Mouse (Mus musculus) MEL-GATA-1-ER (cell line): Measurements from ENCODE around the gene Shb.

ENCODE experiments used
- DNase-seq: peaks from one replicate; pipeline ENCODE4 v3.0.0-alpha.2; 2012; ENCODE audit warnings: low read depth; ENCODE audit errors: extremely low read depth

The Shb gene

DNA sequence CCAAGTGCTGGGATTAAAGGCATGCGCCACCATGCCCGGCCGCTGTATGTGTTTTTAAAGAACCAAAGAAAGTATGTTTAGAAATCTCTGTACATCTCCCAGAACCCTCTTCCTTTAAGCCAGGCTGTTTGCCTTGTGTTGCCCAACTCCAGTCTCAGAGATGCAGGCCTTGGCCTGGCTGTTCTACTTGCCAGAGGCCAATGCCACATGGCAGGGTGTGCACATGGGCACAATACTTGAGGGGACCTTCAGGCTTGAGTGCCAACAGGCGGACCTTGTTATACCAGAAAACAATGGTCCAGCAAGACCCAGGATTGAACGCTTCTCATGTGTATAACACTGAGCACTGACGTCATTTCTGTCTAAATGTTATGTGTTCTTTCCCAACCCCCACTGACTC is 27.1 kb downstream of the Shb start:
- no peak for DNase-seq

DNA sequence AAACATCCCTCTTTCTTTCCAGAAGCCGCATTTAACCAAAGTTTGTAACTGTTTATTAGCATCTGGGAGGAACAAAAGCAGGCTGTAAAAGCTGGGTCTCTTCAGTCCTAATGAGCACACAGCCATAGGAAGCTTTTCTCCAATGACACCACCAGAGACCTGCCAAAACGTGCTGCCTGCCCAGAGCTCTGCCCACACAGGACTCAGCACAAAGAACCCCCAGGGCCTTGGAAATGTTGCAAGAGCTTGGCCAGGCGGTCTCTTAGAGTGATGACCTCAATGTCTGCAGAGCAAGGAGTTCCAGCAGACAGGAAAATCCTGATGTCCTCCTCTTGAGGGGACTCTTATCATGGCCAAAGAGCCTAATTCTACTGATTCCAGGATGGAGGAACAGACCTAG is 28.5 kb downstream of the Shb start:
- no peak for DNase-seq

DNA sequence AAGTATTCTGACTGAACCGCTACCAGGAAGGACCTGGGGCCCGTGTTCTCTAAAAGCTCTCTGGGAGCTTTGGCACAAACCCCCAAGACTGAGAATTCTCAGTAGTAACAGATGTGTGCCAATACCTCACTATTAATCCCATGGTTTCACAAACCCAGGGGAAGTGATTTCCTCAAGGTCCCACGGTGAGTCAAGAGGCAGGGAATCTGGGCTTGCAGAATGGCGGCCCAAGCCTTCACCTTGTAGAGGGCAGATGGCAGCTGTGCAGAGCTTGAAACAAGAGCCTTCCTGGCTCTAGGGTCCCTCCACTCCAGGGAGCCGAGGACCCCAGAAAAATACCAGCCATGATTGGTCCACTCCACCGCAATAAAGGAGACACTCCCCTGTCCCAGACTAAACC is 28.9 kb downstream of the Shb start:
- DNase-seq: no peak

DNA sequence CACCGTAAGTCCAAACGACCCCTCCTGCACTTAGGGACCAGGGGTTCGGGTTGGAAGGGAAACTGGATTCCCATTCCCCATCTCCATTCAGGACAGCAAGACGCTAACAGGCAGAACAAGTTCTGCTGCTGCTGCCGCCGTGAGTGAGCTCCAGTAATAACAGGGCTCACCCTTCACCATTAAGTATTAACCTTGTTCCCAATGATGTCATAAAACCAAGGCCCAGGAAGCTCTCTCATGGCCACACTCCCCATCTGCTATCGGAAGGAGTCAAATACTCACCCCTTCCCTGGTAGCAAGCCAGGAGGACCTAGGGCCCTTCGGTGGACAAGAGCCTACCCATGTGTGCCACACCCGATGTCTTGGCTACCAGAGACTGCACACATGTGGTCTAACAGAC is 30.3 kb downstream of the Shb start:
- DNase-seq: no peak

DNA sequence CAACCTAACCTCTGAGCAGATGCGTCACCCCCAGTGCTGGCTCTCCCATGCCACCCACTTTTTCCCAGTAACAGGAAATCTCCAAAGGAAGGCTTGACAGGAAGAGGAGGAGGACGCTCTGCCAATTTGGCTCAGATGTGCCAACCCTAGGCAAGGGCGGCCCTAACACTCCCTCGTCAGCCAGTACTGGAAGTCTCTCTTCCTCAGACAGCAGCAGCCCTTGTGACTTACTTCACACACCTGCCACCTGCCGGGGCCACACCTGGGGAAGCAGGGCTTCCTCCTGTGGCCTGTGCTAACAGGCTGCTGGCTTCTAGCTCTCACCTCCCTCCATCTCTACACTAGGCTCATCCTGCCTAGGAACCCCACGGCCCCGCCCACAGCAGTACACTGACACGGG is 31.9 kb downstream of the Shb start:
- DNase-seq: no peak

DNA sequence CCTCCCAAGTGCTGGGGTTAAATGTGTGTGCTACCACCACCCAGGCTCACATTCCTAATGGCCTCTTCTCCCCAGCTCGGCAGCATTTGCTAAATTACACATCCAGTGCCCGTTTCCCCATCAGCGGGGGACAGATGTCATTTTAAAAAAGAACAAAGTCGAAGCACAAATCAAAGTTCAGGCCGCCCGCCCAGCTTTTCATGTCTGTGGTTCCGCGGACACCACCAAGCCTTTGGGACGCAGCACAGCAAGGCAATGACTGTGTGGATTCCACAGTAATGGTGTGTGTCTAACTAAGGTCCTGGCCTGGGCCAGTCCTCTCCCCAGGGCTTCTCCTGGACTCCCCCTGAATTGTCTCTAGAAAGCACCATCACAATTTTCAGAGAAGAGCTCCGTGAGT is 32.7 kb downstream of the Shb start:
- no peak for DNase-seq

DNA sequence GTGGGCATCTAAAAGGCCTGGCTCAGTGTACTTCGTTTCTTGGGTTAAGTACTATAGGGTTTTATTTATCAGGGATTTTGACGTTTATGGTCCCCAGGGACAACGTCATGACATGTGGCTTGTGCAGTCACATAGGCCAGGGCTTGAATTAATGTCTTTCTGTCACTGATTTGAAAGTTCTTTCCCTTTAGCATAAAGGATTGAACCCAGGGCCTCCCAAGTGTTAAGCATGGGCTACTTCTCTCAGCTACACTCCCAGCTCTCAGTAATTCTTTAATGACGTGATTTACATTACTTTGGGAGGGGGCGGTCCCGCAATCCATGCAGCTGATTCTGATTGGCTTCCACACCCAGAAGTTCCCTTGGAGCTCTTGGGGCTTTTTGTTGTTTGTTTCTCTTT is 33.2 kb downstream of the Shb start:
- DNase-seq: no peak

DNA sequence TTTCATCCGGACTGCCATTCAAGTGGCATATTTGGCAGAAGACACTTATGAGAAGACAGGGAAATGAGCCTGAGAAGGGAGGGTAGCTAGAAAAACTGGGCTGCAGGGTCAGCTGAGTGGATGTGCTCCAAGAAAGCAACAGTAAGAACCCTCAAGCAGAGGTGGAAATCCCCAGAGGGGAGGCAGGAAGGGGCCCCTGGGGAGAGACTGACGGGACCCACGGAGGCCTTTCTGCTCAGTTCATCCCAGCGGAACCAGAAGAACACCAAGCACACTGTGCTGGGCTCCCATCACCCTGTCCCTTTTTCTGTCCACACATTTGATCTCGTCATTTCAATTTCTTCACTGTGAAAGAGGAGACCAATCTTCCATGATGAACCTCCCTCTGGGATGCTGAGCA is 33.9 kb downstream of the Shb start:
- no peak for DNase-seq

DNA sequence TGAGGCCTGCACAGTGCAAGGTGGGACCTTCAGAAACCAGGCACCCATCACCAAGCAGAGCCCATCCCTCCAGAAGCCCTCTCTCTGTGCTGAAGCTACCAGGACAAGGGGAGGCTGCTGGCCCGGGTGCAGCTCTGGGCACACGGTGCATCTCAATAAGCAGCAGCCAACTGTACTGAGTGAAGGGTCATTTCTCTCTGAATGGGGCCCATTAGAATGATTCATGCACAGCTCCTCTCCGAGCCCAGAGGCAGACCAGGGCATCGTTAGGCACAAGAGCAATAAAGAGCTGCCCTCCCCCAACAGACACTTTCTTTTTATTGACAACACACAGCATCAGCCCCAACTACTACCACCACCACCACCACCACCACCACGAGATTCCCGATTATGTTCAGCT is 35.0 kb downstream of the Shb start:
- DNase-seq: no peak

DNA sequence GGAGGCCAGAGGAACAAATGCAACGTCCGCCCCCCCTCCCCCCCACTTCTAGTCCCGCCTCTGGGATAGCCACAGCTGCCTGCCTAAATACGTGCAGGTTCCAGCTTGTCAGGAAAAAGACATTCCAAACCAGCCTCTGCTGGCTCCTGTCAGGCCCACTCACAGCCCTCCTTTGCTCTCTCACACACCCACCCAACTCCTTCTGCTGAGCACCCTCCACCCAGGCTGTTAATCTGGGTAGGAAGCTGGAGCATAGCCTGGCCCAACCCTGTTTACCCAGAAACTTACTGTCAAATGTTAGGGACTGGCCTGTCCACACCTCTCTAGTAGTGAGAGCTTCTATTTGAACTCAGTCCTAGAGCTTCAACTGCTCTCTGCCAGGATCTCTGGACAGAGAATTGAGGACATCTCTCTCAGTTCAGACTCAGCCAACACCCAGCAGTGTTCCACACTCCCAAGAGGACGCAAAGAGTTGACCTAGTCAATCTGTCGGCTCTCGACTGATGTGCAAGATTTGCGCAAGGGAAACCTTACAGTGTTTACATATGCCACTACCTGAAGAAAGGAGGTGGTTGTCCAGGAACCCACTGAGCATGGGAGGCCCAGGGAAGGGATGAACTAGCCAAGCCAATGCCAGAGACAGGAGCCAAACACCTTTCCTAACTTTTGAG is 36.6 kb downstream of the Shb start:
- DNase-seq: no peak

DNA sequence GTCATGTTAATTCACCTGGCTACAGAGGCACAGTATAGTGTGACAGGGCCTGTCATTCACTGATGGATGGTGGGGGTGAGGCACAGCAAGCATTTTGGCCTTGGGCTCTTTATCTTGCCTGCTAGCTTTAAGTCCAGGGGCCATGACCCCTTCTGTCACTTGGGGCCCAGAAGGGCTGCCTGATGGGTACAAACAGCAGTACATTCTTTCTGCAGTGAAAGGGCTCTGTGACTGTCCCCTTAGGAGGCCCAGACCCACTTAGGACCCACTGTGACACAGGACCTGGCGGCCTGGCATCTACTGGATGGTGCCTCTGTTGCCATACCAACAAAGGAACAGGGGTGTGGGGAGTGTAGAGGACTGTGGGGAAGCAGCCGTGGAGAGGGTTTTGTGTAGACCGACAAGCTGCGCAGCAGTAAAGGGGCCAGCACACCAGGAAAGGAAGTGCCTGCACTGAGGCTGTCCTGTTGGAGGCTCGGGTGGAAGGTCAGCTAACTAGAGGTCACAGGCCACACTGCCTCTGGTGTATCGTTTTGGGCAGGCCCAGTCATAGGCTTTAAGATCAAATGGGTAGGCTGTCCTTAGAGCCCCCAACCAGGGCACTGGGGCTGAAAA is 38.4 kb downstream of the Shb start:
- no peak for DNase-seq

DNA sequence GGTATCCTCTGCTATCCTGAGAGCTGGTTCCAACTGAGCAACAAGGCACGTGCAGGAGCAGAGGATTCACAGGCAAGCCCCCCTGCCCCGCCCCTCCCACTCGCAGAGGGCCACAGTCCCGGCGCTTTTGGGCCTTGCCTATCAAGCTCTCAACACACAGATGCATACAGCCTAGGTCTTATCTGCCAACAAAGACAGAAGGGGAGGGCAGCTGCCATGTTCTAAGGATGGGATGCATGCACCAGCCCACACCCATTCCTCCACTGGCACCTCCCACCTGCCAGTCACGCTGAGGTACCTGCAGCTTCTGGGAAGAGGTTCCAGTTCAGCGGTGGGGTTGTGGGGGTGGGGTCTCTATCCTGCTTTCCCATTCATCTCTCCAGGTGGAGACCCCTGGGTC is 39.2 kb downstream of the Shb start:
- no peak for DNase-seq

DNA sequence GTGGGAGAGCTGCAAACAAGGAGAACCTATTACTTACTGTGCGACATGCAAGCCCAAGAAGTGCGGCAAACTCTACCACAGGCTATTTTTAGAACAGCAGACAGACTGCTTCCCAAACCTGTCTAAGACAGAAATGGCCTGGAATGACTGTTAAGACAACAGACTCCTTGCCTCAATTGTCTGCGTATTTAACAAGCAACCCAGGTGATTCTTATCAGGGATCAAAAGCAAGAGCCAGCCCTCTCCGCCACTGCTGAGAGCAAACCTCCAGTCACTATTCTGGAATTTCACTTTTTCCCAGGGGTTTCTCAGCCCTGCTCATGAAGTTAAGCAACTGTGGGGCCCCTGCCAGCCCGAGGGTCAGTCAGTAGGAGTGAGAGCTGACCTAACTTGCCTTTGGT is 39.6 kb downstream of the Shb start:
- no peak for DNase-seq

DNA sequence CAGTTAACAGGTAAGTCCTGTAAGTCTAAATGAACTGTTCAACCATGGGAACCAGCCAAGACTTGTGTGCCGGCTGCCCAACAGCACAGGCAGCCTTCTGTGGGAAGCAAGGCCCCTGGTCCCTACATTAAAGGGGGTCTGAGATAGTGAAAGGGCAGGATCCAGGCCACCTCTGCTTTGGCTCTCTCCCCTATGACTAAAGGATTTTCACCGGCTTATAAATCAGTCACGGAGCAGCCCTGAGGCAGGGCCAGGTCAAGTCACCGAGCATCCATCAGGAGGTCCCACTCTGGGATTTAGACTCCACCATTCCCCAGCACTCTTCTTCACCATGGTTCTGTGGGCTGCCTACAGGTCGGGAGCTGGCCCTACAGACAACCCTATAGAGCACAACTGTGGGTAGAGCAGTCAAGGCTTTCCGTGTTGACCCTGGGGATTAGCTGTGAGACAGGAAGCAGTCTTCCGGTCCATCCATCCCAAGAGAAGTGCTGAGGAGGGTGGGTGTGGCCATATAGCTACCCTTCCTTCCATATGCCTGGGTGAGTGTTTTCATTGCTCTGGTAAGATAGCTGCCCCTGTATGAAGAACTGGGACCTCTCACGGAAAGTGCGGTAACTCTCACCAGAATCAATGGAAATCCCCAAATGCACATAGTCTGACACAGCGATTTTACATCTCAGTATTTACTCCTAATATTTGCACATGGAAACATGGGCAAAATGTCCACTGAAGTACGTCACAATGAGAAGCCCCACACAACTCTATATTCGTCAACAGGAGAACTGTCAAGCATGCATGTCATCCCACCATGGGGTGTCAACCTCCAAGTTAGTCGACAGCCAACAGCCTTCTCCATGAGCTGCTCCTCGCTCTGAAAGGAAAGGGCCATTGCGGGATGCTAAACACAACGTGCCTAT is 40.3 kb downstream of the Shb start:
- no peak for DNase-seq

DNA sequence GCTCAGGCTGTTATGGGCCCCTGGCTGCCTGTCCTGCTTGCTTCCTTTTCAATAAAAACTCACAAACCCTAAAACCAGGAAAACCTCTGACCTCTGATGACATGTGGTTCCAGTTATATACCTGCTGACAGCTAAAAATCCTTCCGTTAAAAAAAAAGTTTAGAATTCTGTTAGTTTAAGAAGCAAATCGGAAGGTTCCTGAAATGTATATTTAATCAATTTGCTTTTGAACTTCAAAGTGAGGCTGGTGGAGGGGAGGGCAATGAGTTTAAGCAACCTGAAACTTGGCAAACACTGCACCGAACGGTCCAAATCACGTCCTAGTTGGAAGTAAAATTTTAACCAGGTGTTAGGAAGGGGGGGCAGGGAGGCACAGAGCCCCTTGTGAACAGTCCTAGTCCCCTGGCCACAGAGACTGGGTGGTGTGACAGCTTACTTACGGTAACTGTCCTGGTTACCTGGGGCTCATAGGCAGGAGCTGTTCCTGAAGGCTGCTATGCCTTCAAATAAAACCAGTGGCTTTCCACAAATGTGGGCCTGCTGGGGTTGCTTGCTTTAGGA is 41.1 kb downstream of the Shb start:
- DNase-seq: no peak

DNA sequence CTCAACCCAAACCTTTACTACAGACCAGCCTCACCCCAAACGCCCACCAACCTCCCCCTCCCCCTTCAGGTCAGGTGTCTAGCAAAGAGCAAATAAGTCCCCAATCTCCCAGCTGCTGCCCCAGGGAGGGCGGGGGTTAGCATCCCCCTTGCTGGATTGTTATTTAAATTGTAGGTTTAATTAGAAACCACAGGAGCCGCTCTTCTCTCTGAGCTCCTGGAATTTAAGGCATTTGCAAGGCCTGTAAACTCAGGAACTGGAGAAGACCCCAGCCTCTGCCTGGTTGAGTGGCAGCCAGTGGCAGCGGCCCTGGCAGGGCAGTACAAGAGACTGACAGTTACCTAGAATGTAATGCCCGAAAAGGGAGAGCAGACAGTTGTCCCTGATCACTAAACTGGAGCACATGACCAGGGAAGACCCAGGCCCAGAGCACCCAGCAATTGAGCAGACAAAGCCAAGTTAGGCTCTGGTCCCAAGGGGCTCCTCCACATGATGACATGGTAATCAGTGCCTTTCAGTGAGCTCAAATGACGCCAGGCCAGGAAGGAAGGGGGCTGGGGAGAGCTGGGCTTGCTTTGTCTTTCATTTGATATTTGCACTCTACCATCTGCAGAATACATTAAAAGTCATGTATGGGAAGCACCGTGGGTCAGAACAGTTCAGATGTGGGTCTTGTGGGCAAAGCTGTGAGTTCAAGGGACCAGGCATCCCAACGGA is 42.1 kb downstream of the Shb start:
- no peak for DNase-seq

DNA sequence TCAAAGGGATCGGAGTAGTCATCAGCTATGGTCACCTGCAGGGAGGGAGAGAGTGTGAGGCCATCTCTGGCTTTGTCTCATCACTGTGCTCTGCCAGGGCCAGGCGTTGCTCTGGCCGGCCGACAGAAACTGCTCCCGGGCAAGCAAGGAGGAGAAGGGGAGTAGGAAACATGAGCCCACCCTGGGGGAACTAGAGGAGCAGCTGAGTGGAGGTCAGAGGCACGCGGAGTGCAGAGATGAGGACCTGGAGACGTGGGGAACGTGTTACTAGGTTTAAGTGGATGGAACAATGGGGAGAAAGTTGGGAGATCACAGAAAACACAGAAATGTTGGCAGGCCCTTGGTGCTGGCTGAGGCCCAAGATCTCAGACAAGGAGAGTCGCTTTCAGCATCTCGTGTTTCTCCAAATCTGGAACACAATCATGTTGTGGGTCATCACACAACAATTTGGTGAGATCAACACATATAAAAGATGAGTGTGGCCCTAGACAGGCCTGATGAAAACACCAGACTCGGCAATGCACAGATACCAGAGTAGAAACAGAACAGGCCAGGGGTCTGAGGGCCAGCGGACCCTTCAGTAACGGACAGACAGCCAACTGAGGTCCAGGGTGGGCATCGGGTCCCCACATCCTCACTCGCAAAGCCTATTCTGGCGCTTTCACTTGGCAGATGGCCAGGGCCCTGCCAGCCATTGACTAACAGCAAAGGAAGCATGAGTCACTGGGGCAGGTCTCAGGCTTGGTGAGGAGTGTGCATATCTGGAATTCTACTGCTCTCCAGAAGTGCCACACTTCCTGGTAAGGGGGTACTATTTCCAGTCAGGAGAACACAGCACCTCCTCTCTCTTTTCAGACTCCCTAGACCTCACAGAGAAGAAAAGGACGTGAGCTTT is 42.9 kb downstream of the Shb start:
- peak; percentile 12 for DNase-seq

DNA sequence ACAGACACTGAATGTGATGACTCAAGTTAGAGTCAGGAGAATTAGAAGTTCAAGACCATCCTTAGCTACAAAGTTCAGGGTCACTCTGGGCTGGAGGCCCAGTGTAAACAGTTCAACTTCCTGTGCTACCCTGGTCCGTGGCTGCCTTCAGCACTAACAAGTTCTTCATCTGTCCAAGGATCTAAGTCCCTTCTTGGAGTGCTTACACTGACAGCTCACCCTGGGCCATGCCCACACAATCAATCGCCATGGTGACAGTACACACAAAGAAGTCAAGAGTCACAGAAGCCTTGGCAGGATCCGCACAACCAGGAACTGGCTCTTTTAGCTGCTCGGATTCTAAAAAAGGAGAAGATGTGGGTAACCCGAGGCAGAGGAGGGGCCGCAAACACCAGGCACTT is 44.6 kb downstream of the Shb start:
- no peak for DNase-seq

DNA sequence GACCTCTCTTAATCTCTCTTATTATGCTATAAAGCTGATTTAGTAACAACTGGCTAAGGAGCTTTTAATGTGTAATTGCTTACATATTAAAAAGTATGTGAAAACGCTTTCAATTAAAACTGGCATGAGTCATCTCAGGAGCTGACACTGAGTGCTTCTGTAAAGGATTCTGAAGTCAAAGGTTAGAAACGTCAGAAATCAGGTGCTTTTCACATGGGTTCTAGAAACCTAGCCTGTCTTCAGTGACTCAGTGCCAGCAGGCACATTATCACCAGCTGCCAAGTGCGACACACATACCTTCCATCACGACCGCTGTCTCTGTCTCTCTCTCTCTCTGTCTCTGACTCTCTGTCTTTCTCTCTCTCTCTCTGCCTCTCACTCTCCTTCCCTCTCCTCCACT is 47.2 kb downstream of the Shb start:
- DNase-seq: no peak
